Mouse (Mus musculus): ENCODE results near the gene Tex19.2.

DNA sequence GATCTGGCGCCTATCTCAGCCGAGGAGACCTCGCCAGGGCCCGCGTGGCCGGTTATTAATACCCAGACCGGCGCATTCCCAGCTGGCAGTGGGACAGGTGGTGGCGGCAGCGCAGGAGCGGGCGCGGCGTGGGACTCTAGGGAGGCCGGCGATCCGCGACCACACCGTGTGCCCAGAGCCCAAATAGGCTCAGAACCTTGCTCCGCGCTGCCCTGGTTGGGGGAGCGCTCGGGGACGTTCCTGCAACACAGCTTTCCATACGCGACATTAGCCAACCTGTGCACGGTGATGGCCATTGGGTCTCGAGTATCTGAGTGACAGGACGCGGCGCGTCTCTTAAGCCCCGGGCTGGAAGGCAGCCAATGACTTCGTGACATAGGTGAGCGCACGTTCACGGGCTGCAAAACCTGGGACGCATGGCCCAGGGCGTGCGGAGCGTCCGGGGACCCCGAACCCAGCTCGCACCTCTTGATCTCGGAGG, 38.0 kb upstream of the Tex19.2 start:
- no peak for TF ChIP-seq CTCF (conservative IDR thresholded peaks at IDR 0.05 in 1 of 2, IDR thresholded peaks at IDR 0.05 in 1 of 2; ENCODE audit: low read depth in 2 of 2, low read length in 2 of 2)
- TF ChIP-seq POLR2A (IDR thresholded peaks at IDR 0.05; ENCODE audit: low read depth, low read length) = no peak
- TF ChIP-seq ZMIZ1 (IDR thresholded peaks at IDR 0.05; ENCODE audit: low read depth, low read length) = no peak
- no peak for TF ChIP-seq SIN3A (IDR thresholded peaks at IDR 0.05; ENCODE audit: low read length)
- no peak for TF ChIP-seq ZNF384 (IDR thresholded peaks at IDR 0.05; ENCODE audit: low read depth, low read length)
- TF ChIP-seq CHD1 (IDR thresholded peaks at IDR 0.05; ENCODE audit: low read depth, low read length) = no peak
- TF ChIP-seq TBP (conservative IDR thresholded peaks at IDR 0.05; ENCODE audit: low read depth, low read length) = no peak
- TF ChIP-seq USF1 (IDR thresholded peaks at IDR 0.05; ENCODE audit: low read depth, low read length) = no peak
- no peak for TF ChIP-seq NRF1 (IDR thresholded peaks at IDR 0.05; ENCODE audit: low read depth, low read length)

All from CH12.LX (cell line).